Mouse (Mus musculus) Muller cell, postnatal 12 days (primary cell): ENCODE measurements at regions not wholly inside any gene's neighbourhood (a gene's known extent, or its start where the extent isn't known, plus 50 kb on each side); places are given as distances from the start of the nearest gene placed in this dataset.
A peak's percentile ranks its signal among the peaks of the same experiment; 100 is the strongest.

Experiments used
- DNase-seq: peaks from one replicate; pipeline ENCODE4 v3.0.0-alpha.2; 2015; ENCODE audit errors: inconsistent ontology term

GRCm38 (mm10) chr11:27280791-27281190 is 687.0 kb upstream of the Vrk2 start:
- DNase-seq = no peak

- DNase-seq = peak; percentile 39
Observed at GRCm38 (mm10) chr11:27264253-27264652, 670.5 kb upstream of the Vrk2 start.

- DNase-seq = no peak
Observed at GRCm38 (mm10) chr11:27258521-27258920, 664.7 kb upstream of the Vrk2 start.

- DNase-seq = no peak
Observed at GRCm38 (mm10) chr11:27235884-27236283, 642.1 kb upstream of the Vrk2 start.

GRCm38 (mm10) chr11:27226454-27226853 is 632.7 kb upstream of the Vrk2 start:
- DNase-seq = no peak

GRCm38 (mm10) chr11:27222436-27222835 is 628.6 kb upstream of the Vrk2 start:
- no peak for DNase-seq

GRCm38 (mm10) chr11:27221956-27222355 is 628.2 kb upstream of the Vrk2 start:
- DNase-seq = no peak

- no peak for DNase-seq
Observed at GRCm38 (mm10) chr11:27219715-27220699, 626.2 kb upstream of the Vrk2 start.

- DNase-seq = no peak
Observed at GRCm38 (mm10) chr11:27215752-27216151, 622.0 kb upstream of the Vrk2 start.

GRCm38 (mm10) chr11:27203330-27204214 is 609.8 kb upstream of the Vrk2 start:
- peak; percentile 41 for DNase-seq

- no peak for DNase-seq
Observed at GRCm38 (mm10) chr11:27184035-27184434, 590.2 kb upstream of the Vrk2 start.

- DNase-seq = no peak
Observed at GRCm38 (mm10) chr11:27183422-27183821, 589.6 kb upstream of the Vrk2 start.

- DNase-seq = no peak
Observed at GRCm38 (mm10) chr11:27160411-27160810, 566.6 kb upstream of the Vrk2 start.
